Comparison of ENCODE assay signal across 8 mouse cellular contexts in the genomic region with DNA sequence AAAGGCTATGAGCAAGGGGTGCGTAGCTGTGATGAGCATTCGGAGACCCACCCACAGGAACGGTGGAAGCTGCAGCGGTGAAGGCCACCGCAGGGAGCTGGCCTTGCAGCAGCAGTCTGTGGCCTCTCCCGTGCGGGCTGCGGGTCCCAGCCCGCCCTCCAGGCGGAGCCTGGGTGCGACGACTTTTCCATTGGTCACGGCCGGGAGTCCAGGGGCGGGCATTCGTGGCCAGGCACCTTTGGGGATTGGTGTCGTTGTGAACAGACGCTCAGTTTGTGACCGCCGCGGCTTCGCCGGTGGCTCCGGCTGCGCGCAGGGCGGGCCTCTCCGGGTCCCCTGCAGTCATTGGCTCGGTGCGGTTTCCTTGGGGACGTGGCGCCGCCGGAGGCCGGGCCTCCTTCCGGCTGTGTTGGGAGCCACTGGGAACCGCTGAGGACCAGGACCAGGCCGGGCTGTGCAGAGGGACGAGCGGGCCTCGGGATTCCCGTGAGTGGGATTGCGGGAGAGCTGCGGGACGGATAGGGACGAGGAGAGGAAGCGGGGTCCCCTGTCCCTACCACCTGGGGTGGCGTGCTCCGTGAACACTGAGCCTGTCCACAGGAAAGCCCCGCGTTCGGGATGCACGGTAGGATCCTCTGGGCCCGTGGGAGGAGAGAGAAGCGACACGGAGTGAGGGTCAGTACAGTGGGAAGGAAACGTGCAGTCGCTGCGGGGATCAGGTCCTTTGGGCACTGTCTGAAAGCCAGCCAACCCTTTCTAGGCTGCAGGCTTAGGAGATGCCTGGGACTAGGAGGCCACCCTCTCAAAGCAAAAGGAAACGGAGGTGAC. TPM values are rescaled to one million over a fixed set of nuclear protein-coding genes. Genes with fewer than 3 reads are reported as not detected.
DNase-seq lines count a peak whose midpoint lies in the region; ATAC-seq lines count a peak whose summit lies in the region.

A gene (plus strand): TSS at position 254 of the 828 bp plus-strand sequence.

- H3K27ac ChIP-seq in hindbrain, embryonic 13.5 days: peak within 1 kb of the TSS; percentile 89

- peak; percentile 99 for ATAC-seq in hindbrain, embryonic 13.5 days (ENCODE audit: low FRiP score)

- no peaks in the 10 kb centered on the region for H3K9me3 ChIP-seq in hindbrain, embryonic 13.5 days

- peak; percentile 92 for DNase-seq in NIH3T3 (ENCODE audit: low read depth)
- DNase-seq in cerebellum, postnatal 10 days: peak; percentile 92 to 96
- DNase-seq in frontal cortex, postnatal 14 days (ENCODE audit: low spot score in 2 of 2): peak; percentile 96 to 97
- DNase-seq in layer of hippocampus, postnatal 25 days (ENCODE audit: extremely low spot score in 1 of 2, low spot score in 1 of 2): peak; percentile 82 to 95
- peak; percentile 98 for DNase-seq in lung, postnatal 25 days (ENCODE audit: low spot score)
- peak; percentile 97 for DNase-seq in retina, embryonic 14.5 days (ENCODE audit: low spot score)
- DNase-seq in thymus, postnatal 4 days: peak; percentile 92

- peak within 1 kb of the TSS; percentile 81 for H3K4me2 ChIP-seq in hindbrain, embryonic 13.5 days

- peak within 1 kb of the TSS; percentile 94 for H3K9ac ChIP-seq in hindbrain, embryonic 13.5 days

- H3K27me3 ChIP-seq in hindbrain, embryonic 13.5 days: no peaks in the 10 kb centered on the region

- H3K4me1 ChIP-seq in hindbrain, embryonic 13.5 days (replicated peaks): peaks cover 24% of the 10 kb centered on the region

- WGBS in hindbrain, embryonic 13.5 days: under 1% methylated on average over 60 of the region's 60 CpGs

- H3K4me3 ChIP-seq in hindbrain, embryonic 13.5 days: peak within 1 kb of the TSS; percentile 85

- peaks cover 7% of the 10 kb centered on the region; the same call in 1 of the 2 replicates for H3K36me3 ChIP-seq in hindbrain, embryonic 13.5 days

RNA-seq across cellular contexts. Expression of the gene that starts here (rescaled TPM):
- polyA plus RNA-seq in hindbrain, embryonic 13.5 days (2015; fragmentation: Nextera tagmentation; extraction: Ambion mirVana): 10.1 and 10.6 TPM in 2 replicates
- total RNA-seq in layer of hippocampus, postnatal 25 days (2021): 10 to 100 TPM; 18.3 to 21.5 TPM

Comparison
In these comparisons a context has a peak if more than half of its experiments do, and no peak if none do; other contexts are left out.
1. Peak in every context shown above with its lines: DNase-seq, ATAC-seq, H3K4me3 ChIP-seq and H3K27ac ChIP-seq.